Mouse (Mus musculus): ENCODE results near the gene Umps.
A peak's percentile ranks its signal among the peaks of the same experiment; 100 is the strongest.

Gene Umps

GRCm38 (mm10) chr16:33928788-33929462 lies 37.9 kb downstream of the Umps start:
- DNase-seq (ENCODE audit: low spot score): no peak

DNA sequence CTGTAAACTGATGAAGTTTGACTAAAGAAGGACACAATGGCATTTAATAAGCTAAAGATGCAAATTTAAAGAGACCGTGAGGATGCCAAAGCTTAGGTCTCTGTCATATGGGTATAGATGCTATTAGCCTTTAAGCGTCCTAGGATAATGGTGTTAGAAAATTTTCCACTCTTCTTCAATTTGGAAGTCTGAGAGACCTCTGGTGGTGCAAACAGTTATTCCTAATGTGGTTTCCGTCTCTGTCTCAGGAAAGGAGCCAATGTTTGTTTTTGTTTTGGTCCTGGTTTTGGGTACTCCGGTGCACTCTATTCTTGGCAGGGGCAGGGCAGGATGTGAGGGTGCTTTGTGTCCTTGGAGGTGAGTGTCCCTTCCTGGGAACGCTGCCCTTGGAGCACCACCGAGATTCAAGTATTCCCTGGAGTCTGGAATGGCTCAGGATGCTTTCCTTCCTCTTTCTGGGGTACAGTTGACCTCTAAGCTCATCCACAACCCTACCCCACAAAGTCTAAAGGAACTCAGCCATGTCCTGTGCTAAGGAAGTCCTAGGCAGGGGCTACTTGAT lies 39.5 kb downstream of the Umps start:
- no peak for DNase-seq (ENCODE audit: low spot score)

- DNase-seq (ENCODE audit: low spot score): no peak
Observed at GRCm38 (mm10) chr16:33923758-33924157, 43.1 kb downstream of the Umps start.

- DNase-seq (ENCODE audit: low spot score): no peak
Observed at GRCm38 (mm10) chr16:33923001-33923316, 43.9 kb downstream of the Umps start.

DNA sequence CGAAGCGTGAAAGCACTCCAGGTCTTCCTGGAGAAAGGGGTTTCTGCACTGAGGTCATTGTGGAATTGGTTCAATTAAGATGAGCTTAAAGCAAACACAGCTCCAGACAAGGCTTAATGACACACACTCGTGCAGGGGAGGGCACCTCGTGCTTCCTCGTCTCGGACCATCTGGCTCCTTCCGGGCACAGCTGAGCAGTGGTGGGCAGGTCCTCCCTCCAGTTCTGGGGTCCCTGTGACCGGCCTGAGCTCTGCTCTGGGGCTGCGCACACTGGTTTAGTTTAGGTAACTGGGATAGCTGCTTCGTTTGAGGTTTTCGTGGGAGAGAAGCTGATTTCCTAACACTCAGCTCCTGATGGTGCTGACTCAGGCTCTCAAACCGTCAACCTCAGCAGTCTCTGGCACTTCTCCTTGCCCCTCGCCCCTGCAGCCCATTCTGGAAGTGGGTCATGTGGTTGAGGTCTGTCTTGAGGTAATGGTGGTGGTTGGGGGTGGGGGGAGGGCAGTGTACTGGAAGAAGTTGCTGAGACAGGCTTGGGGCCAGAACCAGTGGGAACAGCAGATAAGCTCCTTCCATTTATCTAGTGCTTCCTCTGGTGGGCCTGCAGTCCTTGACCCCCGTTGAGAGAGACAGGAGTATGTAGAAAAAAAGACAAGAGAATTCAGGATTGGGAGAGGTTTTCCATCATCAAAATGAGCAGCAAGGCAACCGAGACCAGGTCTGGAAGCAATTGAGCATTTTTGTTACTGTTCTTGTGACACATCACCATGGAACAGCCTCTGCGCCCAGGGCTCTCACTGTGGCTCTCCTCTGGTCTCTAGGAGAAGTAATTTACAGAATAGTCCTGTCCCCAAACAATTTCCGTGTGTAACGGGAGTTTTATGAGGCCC lies 44.5 kb downstream of the Umps start:
- no peak for DNase-seq (ENCODE audit: low spot score)

DNA sequence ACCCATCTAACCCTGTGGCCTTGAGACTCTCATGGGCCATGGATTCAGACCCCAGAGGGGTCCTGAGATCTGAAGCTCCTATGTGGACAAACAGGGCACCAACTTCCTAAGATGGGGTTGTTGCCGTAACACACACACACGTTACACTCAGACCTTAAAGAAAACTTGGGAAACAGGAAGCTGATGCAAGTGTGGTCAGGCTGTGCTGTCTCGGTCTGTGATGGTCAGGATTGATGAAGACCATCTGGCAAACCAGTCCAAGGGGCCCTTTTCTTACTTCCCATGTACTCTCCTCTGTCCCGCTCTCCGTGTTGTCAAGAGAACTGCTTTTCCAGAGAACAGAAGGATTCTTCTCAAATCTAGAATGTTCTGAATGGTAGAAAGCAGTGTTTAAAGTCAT lies 45.3 kb downstream of the Umps start:
- DNase-seq (ENCODE audit: low spot score): no peak

- DNase-seq (ENCODE audit: low spot score): no peak
Observed at GRCm38 (mm10) chr16:33917926-33918325, 48.9 kb downstream of the Umps start.

- DNase-seq (ENCODE audit: low spot score): no peak
Observed at GRCm38 (mm10) chr16:33917390-33917789, 49.4 kb downstream of the Umps start.

- DNase-seq (ENCODE audit: low spot score): peak; percentile 28
Observed at GRCm38 (mm10) chr16:33916473-33917251, 50.2 kb downstream of the Umps start.

DNA sequence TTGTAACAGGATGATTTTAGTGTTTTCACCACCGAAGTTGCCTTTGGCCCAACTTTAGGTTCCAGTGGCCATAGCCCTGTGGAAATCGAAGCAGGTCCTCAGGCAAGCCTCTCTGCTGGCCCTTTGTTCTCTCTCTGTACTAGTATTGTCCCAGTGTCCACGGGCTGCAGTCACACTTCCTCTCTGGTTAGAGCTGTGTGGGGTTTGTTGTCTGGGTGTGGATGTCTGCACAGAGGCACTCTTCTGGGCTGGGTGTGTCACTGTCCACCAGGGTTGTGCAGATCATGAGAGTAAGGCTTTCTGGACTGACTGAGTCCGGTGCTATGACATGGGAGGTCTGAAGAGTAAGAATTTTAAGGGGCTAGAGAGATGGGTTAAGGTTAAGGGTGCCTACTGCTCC lies 51.8 kb downstream of the Umps start:
- no peak for DNase-seq (ENCODE audit: low spot score)

DNA sequence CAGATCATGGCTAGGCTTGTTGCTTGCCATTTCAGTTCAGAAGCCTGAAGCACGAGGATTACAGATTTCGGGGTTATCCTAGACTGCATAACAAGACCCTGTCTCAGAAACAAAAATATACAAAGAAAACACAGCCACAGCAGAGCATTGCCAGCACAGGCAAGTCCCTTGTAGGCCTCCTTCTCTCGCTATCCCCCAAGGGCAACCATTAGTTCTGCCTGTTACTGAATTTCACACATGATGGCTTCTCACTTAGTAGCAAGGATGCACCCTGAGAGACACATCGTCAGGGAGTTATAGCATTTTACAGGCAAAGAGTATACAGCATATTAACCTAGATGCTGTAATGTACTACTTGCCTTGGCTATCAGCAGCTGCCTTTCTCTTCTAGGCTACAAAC lies 58.6 kb downstream of the Umps start:
- no peak for DNase-seq (ENCODE audit: low spot score)

Data from urinary bladder, postnatal 25 days (tissue).